Mouse (Mus musculus) kidney, postnatal 14 days (tissue): ENCODE data around the gene 4930579F01Rik.
A peak's percentile ranks its signal among the peaks of the same experiment; 100 is the strongest.

Experiments
- DNase-seq: peaks from one replicate; pipeline ENCODE4 v3.0.0; 2022; ENCODE audit warnings: mixed read lengths

The 4930579F01Rik gene

DNA sequence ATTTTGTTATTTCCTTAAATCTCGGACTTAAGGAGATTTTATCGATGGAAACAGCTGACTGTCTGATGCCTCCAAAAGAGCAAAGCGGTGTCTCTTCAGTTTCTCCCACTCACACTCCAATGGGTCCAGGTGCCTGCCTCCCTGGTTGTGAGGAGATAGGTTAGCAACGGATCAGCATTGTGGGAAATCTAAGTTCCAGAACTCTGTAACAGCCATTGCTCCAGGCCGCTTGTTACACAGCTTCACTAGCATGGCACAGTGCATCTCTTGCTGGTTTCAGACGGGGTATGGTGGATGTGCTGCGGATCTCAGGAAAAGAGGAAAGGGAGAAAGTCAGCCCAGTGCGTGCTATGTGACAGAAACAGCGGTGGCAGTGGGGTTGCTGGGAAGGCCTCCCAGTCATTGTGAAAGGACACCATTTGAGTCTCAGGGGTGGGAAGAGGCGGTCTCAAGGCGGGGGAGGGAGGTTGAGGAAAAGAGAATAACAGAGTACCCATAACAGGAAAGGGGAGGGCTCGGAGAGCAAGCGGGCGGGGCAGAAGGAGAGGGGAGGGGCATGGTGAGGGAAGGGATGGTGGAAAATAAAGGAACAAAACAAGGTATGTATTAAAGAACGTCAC, at the start of gene 4930579F01Rik:
TSS of gene 4930579F01Rik (minus strand) at position 143 of the 620 bp plus-strand sequence.
- no peak for DNase-seq

DNA sequence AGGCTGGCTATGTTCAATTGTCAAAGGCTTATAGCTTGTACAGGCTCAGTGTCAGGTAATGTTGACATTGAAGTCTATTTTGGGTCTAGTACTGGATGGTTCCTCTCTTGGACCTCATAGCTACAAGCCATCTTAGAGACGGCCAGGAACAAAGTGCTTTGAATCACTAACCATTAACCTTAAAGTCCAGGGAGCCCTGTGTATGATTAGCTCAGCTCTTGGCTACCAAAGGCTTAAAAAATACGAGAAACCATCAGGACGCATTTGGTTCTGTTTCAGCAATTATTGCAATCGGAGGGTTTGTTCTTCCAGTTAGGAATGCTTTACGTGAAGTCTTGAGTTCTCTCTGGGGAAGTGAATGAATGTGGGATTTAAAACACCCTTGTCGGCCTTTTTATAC, 49.3 kb upstream of the 4930579F01Rik start:
- peak; percentile 71 for DNase-seq

DNA sequence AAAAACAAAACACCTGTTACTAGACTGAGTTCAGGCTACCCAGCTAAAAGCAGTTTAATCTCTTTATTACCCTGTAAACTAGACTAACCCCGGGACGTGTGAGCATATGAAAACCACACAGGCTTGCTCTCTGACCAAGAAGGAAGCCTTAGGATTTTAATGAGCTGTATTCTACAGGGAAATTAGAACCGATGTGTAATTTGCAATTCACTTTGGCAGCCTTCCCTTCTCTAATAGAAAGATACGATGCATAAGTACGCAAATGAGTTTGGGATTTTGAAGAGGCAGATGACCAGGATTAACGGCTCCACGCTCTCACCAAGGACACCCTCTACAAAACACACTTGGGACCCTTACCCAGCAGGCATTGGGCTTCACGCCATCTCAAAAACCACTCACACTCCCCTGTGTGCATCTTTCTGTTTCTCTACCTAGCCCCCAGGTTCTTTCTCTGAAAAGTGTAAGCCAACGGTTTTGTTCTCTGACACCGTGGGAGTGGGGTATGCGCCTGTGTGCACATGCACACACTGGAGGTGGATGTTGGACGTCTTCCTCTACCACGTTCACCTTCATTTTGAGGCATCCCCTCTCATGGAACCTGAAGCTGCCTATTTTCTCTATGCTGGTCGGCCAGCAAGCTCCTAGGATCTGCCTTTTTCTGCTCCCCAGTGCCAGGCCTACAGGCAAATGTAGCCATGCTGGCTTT, 48.5 kb upstream of the 4930579F01Rik start:
- no peak for DNase-seq

DNA sequence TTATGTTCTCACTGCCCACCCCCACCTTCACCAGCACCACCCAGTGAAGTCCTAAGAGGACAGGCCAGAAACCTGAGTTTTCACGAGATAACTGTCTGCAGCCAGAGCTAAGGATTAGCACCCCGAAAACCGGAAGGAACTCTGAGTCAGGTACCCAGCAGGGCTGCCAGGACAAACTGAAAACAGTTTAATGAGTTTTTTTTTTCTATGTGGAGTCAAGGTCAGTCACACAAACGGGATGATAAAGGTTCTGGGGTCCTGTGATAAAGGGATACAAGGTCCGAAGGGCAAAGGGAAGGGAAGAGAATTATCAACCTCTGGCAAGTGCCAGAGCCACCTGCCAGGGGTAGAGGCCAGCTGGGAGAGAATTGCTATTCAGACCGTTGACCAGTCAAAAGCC, 47.7 kb upstream of the 4930579F01Rik start:
- DNase-seq = peak; percentile 31

DNA sequence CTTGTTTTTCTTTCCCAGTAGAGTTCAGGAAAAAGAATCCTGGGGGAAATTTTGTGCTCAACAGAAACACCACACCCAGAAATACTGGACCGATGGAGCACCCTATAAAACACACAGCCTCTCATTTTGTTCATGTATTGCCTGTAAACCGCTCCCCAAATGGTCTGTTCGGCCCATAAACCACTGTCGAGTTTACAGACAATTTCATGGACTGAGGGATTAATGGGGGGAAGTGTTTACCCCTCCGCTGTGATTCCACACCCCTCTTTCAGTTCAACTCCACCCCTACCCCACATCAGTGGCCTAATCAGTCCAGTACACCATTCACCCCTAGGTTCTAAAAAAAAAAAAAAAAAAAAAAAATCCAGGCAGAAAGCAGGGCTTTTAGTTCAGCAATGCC, 47.3 kb upstream of the 4930579F01Rik start:
- DNase-seq = peak; percentile 15

DNA sequence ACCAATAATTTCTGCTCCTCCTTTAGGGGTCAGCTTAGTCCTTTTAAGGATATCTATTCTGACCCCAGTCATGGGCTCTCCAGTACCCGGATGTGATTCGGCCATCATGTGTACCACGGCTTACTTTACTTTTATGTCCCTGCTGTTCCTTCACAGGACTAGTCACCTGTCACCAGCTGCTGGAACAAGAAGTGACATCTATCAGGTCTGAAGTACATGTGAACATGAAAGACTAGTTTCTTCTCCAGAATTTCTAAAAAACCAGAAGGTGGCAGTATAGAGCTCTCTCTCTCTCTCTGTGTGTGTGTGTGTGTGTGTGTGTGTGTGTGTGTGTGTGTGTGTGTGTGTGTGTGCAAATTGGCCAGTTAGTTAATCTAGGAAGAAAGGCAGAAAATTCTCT, 46.8 kb upstream of the 4930579F01Rik start:
- peak; percentile 32 for DNase-seq

DNA sequence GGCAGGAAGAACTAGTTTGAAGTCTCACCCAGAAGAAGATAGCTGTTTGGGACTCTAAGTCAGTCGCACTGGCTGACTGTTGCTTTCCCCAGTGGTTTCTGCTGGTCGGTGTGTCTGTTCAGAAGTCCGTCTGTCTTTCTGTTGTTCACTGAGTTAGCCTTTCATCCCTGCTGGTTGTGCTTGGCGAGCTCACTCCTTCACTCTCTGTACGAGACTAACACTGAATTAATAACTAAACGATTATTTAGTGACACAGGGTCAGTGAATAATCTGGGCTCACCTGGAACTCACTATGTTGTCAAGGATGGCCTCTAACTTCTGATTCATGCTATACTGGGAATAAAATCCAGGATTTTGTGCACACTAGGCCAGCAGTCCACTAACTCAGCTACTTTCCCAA, 45.8 kb upstream of the 4930579F01Rik start:
- DNase-seq = no peak

DNA sequence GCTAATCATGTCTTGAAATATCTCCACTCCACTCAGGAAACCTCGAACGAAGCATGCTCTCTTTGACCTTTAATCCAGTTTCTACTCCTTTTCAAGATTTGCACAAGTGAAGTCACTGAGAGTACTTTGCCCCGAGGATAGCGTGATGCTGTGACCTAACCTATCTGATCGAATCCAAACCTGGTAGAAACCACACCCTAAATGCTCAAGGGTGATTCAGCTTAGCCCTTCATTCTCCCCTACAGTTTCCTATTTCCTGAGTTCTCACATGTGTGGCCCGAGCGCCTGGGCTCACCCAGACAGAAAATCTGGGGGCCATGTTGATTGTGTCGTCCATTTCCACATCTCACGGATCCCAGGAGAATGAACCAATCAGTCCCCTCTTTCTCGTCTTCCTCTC, 44.4 kb upstream of the 4930579F01Rik start:
- no peak for DNase-seq

DNA sequence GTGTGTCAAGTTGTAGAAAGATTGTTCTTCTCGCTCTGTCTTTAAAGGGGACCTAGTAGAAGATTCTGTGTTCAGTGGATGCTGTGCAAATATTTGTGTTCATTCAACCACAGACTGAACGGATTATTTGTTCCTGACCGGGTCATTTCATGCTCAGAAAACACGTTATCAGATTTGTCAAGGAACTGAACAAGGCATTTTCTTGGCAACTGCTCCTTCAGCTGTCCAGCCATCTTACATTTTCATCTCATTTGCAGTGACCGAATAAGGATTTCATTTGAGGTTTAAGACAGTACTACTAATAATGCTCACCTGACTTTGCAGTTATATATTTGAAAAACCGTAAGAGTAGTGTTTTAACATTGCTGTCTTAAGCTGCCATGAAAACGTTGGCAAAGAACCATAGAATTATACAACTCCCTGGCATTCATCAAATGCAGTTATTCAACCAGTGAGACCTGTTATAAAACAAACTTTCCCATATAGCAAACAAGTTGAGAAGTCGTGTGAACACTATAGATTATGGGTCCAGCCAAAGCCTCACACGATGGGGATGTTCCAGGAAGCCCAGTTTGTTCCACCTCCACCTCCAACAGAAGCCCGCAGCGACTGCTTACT, 43.0 kb upstream of the 4930579F01Rik start:
- DNase-seq = no peak

DNA sequence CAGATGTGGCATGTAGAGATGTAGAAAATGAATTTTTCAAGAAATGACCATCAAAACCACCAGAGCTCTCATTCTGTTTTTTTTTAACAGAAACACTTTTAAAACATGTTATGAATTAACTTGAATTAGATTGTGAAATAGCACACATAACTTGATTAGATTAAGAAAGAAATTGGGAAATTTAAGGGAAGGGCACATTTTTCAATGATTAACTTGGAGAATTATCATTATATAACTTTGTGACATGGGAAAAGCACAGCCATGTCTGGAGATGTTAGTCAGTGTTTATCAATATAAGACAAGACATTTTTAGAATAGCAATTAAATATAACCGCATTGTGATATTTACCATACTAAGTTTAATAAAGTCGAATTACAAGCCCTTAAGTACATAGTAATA, 37.9 kb upstream of the 4930579F01Rik start:
- DNase-seq = no peak

DNA sequence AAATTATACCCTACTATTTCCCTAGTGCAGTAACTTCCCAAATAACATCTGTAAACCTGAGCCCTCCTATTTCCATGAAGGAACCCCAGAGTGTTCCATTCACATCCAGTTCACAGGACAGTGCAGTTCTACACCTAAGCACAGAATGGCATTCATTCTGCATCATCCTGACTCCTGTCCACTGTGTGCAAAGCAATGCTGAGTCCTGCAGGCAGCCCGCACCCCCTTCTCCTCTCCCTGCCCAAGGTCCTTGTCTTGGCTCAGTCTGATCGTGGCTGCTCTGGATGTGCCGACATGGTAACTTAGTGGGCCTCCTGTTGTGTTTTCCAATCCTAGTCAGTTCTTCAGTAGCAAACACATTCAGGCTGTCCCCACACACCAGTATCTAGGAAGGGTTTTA, 36.6 kb upstream of the 4930579F01Rik start:
- no peak for DNase-seq

DNA sequence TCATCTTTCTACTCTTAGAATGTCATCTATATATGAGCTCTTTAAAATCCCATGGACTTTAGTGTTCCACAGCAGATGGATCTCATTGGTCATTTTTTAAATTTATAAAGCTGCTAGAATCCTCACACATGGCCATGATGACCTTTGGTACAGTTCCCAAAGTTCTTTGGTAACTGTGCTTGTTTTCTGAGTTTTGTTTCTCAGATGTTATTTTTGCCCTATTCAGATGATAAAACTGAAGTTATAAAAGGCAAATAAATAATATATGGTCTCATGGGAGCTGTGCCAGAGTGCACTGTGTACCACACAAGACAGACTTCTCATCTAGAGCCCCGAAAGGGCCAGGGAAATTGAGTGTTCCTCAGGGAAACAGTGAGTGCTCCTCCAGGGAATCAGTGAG, 35.8 kb upstream of the 4930579F01Rik start:
- DNase-seq = peak; percentile 29

DNA sequence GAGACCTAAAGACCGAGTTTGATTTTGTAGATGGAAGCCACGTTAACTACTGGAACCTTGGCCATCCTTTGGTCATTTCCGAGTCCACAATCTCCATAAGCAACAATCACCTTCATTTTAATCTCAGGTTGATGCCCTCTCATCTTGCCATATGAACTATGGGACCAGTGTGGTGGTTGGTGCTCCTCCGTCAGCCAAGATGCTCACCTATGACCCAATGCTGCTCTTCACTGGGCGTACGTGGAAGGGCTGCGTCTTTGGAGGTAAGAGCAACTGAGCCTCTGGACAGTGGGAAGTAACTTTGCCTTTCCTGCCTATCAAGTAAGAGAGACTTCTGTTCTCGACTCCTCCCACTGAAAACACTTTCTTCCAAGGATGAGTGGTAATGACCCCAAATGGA, 34.2 kb upstream of the 4930579F01Rik start:
- no peak for DNase-seq

DNA sequence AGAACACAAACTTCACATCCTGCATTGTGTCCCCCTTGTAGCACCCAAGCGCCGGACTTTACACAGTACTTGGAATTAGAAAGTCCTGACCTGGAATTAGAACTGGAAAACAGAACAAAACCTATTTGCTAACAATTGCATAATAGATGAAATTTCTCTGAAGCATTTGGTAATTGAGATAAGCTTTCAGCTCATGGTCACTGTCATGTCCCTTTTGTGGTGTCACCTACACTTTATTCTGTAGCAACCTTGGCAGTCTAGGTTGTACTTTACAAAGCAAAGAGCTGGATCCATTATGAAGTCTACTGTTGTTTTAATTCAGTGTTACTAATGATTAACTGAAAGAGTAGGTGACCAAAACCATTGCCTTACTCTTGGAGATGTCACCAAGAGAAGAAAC, 33.5 kb upstream of the 4930579F01Rik start:
- no peak for DNase-seq

DNA sequence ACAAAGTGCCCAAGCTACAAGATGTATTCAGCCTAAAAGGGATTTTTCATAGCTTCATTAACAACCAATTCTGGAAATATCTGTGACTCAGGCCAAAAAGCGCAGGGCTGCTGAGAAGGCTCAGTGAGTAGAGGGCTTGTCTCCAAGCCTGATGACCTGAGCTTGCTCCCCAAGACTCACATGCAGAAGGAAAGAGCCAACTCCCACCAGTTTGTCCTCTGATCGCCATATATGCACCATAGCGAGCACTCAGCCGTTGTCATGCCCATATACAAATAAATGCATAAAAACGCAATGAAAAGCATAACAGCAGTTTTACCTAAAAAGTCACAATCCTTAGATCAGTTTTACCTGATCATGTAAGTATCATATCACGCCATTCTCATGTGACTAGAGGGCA, 32.9 kb upstream of the 4930579F01Rik start:
- no peak for DNase-seq

DNA sequence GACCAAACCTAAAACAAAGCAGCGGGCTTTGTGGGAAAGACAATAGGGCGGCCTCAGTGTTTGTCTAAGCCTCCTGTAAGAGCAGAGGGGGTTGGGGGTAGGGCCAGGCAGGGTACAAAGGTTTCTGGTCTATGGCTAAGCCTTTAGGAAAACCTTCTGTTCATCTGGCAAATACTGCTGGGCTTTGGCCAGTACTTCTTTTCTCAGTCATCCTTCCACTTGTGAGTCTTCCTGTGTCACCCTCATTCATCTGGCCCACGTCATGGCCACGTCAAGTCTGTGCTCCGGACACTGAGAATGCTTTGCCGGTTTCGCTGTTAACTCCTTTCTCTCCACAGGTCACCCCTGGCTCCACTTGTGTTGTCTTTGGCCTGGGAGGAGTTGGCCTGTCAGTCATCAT, 32.2 kb upstream of the 4930579F01Rik start:
- DNase-seq = peak; percentile 41

DNA sequence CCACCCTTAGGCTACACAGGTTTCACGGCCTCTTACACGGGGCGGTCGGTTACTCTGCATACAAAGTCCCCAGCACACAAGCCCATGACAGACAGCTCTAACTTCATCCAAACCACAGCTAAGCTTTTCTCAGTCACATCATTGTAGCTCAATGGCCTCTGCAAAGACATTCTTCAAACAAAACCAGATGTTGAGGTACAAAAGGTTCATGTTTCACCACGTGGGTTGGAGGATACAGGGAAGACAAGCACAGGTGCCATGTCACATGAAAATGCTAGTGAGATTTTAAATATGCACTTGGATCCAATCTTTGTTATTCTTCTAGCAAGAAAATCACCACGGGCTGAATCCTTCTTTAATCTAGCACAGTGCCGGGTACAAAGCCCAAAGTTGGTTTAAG, 31.7 kb upstream of the 4930579F01Rik start:
- no peak for DNase-seq

DNA sequence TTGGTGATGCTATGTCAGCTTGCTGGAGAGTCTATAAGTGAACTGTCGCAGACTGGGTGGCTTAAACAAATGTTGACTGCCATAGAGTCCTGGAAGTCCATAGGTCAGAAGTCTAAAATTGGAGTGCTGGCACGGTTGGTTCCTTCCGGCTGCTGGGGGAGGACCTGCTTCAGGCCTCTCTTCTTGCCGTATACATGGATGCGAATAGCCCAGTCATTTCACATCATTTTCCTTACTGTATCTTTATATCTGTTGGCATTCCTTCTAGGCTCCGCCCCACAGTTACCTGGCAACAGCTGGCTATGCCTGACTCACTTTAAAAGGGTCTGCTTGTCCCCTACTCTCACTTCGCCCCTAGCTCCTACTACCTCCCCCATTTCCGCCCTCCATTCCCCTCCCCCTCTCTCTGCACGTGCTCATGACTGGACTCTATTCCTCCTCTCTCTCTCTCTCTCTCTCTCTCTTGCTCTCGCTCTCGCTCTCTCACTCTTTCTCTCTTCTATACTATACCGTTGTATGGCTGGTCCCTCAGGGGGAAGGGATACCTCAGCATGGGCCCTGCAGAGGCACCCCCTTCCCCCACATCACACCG, 30.8 kb upstream of the 4930579F01Rik start:
- no peak for DNase-seq

DNA sequence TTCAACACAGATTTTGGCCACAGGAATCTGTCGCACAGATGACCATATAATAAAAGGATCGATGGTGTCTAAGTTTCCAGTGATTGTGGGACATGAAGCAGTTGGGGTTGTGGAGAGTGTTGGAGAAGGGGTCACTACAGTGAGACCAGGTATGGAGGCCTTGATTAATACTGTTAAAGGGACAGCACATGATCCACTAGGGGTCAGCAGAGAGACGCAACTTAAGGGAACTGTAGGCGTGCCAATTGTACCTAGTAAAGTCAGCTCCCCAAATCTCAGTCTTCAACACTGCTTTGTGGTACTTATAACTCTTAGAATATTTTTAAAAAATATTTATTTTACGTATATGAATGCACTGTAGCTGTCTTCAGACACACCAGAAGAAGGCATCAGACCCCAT, 29.3 kb upstream of the 4930579F01Rik start:
- peak; percentile 85 for DNase-seq

DNA sequence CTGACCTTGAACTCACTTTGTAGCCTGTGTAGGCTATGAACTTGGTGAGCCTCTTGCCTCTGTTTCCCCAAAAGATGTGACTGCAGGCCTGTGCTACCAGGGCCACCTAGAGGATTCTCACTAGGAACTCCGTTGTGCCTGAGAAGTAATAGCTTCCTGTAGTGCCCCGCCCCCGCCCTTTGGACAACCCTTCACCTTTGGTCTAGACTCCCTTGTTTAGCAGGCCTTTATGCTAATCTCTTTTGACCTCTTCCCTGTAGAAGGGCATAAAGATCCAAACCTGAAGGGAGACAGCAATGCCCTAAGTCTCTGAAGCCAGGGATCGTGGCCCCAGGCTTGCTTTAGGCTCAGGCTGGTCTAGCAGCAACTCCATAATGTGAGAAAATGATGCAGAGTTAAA, 28.9 kb upstream of the 4930579F01Rik start:
- no peak for DNase-seq

DNA sequence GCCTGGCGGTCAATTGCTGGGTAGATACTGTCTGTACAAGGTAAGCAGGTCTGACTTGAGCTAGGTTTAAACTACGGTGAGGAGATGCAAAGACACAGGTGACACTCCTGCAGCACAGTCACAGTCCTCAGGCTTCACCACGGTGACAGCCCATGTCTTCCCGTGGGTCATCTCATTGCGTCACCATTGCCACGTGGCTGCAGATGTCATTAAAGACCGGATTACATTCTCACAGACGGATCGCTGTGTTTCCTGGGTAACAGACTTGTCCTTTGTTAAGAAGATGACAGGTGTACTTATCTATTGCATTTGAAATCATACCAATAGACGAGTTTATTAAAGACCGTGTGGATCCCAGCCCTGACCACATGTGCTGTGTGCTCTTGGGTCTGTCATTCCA, 27.5 kb upstream of the 4930579F01Rik start:
- no peak for DNase-seq

DNA sequence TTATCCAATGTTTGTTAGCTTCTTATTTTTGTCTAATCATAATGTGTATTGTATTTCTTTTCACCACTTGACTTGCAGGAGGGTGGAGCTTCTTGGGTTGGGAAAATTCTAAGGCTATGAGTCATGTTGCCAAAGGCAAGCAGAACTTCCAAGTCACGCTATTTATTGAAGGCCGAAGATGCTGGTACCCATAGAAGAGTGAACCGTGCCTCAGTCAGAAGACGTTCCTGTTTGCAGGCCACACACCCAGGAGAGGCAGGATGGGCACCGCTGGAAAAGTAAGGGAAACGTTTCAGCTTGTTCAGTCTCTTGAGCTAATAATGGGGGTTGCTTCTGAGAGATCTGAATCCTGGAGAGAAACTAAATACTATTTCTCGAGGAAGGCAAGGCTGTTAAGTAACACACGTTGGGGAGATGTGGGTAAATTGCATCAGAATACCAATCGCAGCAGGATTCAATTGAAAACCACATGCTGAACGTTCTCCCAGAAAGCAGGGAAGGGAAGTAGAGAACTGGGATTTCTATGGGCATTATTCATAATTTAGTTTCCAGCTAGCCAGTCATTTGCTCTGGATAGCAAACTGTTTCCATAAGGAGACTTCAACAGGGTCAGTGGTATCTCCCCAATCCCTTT, 24.1 kb upstream of the 4930579F01Rik start, which contains the start of gene Adh7:
TSS of gene Adh7 (plus strand) at position 130 of the 634 bp plus-strand sequence.
- no peak for DNase-seq

DNA sequence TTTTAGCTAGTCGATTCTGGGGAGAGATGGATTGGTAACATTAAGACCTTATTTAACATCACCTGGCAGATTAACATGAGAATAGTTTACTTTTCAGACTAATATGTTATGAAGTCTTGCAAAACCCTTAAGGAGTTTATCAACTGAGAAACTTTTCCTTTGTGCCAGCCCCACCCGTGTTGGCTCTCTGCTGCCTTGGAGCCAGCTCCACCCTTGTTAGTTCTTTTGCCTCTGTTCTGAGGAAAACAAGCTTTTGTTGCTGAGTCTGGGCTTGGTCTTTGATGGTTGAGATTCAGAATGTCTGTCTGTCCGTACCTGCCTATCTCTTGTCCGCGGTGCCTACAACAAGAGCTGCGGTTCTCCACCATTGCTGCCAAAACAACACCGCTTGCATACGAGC, 22.5 kb upstream of the 4930579F01Rik start:
- DNase-seq = no peak
